In the genomic region with DNA sequence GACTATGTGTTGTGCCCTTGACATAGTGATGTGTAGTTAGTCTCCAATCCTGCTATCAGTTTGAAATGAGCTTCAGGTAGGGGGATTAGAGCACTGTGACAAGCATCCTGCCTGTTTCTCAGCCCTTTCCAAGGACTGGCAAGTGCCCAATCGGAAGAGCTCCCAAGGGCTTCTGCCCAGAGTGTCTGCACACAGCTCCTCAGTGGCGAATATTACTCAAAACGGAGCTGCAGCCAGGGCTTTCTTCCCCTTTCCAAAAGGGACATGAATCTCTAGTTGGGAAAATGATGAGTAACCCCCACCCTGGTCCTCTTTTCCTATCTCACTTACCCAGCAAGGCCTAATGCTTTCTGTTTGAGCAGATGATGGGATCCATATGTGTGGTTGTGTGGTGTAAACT, we compare ENCODE assay signal across 20 mouse cellular contexts.
DNase-seq lines count a peak whose midpoint lies in the region; ATAC-seq and TF ChIP-seq lines count a peak whose summit lies in the region.
"Had no signal": no experiment of that assay in that cellular context is flagged by ENCODE, and none has a peak within 500 bp of the region (broad histone marks: within the 10 kb centered on the region; RNA-seq: fewer than 3 reads in every experiment).

No protein-coding gene starts in this region.

- no peak overlapping the region for H3K9ac ChIP-seq in embryonic facial prominence, embryonic 15.5 days
- H3K9ac ChIP-seq in midbrain, embryonic 11.5 days (ENCODE audit: low read length), result no peak overlapping the region
- H3K9ac ChIP-seq: forebrain, postnatal 0 days; liver, embryonic 14.5 days; lung, embryonic 14.5 days; midbrain, embryonic 13.5 days had no signal

- no peaks in the 10 kb centered on the region for H3K27me3 ChIP-seq in embryonic facial prominence, embryonic 15.5 days
- H3K27me3 ChIP-seq in midbrain, embryonic 11.5 days (ENCODE audit: control insufficient read depth, insufficient read depth, low read length), result peaks cover 4% of the 10 kb centered on the region; the same call in 1 of the 2 replicates

- peak; percentile 48 for DNase-seq in gastrocnemius, adult 2 months
- DNase-seq in gastrocnemius, postnatal 4 days (ENCODE audit: low spot score in 2 of 2), result no peak
- DNase-seq in 3T3-L1 (ENCODE audit: low read depth, low spot score) (peak; percentile 55), NIH3T3 (ENCODE audit: low read depth) (peak; percentile 47)
- no peak for DNase-seq in embryo, embryonic 9.5 days (ENCODE audit: extremely low spot score)
- DNase-seq in midbrain, embryonic 11.5 days (ENCODE audit: low spot score, missing footprints), result no peak
- no peak for DNase-seq in thymus, postnatal 10 days (ENCODE audit: low spot score in 2 of 2)
- DNase-seq: cerebellum, adult 11 months; forebrain, postnatal 0 days; kidney, postnatal 36 days; layer of hippocampus, adult 9-11 months; lung, embryonic 14.5 days; right cerebral cortex, postnatal 25 days; thymus, postnatal 25 days had no signal

- H3K27ac ChIP-seq in gastrocnemius, adult 2 months, result peak overlapping the region; percentile 72
- H3K27ac ChIP-seq in embryonic facial prominence, embryonic 15.5 days (replicated peaks), result peak overlapping the region; percentile 39
- no peak overlapping the region for H3K27ac ChIP-seq in midbrain, embryonic 11.5 days (ENCODE audit: low read depth, low read length)
- H3K27ac ChIP-seq: liver, embryonic 14.5 days; midbrain, embryonic 13.5 days had no signal

- ATAC-seq in embryonic facial prominence, embryonic 15.5 days (ENCODE audit: insufficient number of reproducible peaks, low FRiP score, low TSS enrichment, low read depth), result no peak; the same call in 1 of the 2 replicates
- no peak for ATAC-seq in midbrain, embryonic 11.5 days (ENCODE audit: low FRiP score)
- ATAC-seq: forebrain, postnatal 0 days; hindbrain, embryonic 16.5 days; intestine, embryonic 16.5 days; midbrain, embryonic 13.5 days had no signal

- no peak for TF ChIP-seq CTCF in gastrocnemius, adult 2 months (IDR thresholded peaks at IDR 0.05)

- H3K4me3 ChIP-seq in gastrocnemius, adult 2 months, result no peak overlapping the region
- no peak overlapping the region for H3K4me3 ChIP-seq in embryonic facial prominence, embryonic 15.5 days (replicated peaks)
- H3K4me3 ChIP-seq in midbrain, embryonic 11.5 days (ENCODE audit: low read depth, low read length), result no peak overlapping the region
- H3K4me3 ChIP-seq: midbrain, embryonic 13.5 days had no signal

- H3K36me3 ChIP-seq in embryonic facial prominence, embryonic 15.5 days, result no peaks in the 10 kb centered on the region
- H3K36me3 ChIP-seq in midbrain, embryonic 11.5 days (ENCODE audit: control insufficient read depth, insufficient read depth, low read length), result no peaks in the 10 kb centered on the region
- H3K36me3 ChIP-seq: midbrain, embryonic 13.5 days had no signal

- H3K4me2 ChIP-seq in embryonic facial prominence, embryonic 15.5 days (replicated peaks), result no peak overlapping the region
- H3K4me2 ChIP-seq in midbrain, embryonic 11.5 days, result no peak overlapping the region
- H3K4me2 ChIP-seq: heart, embryonic 11.5 days; lung, embryonic 14.5 days; midbrain, embryonic 13.5 days had no signal

- intact Hi-C loops in gastrocnemius, adult 2 months (cut with DNase I), result no loop called here

- WGBS in embryonic facial prominence, embryonic 15.5 days, result 56% methylated on average over 3 of the region's 3 CpGs
- 79% methylated on average over 3 of the region's 3 CpGs for WGBS in midbrain, embryonic 11.5 days

- no peaks in the 10 kb centered on the region for H3K9me3 ChIP-seq in embryonic facial prominence, embryonic 15.5 days (replicated peaks)
- H3K9me3 ChIP-seq in midbrain, embryonic 11.5 days (ENCODE audit: control insufficient read depth, low read length), result no peaks in the 10 kb centered on the region
- H3K9me3 ChIP-seq: midbrain, embryonic 13.5 days had no signal

- H3K4me1 ChIP-seq in embryonic facial prominence, embryonic 15.5 days, result peaks cover 19% of the 10 kb centered on the region
- no peaks in the 10 kb centered on the region; the same call in 1 of the 2 replicates for H3K4me1 ChIP-seq in midbrain, embryonic 11.5 days (ENCODE audit: control insufficient read depth, insufficient read depth, low read length)

Comparison
In these comparisons a context has a peak if more than half of its experiments do, and no peak if none do; other contexts are left out.
1. DNase-seq: peak in gastrocnemius, adult 2 months (single experiment), 3T3-L1 (single experiment) and NIH3T3 (single experiment); none in gastrocnemius, postnatal 4 days (0 of 2), embryo, embryonic 9.5 days (single experiment), midbrain, embryonic 11.5 days (single experiment) and thymus, postnatal 10 days (0 of 2).